Mouse (Mus musculus) heart, adult 2 months (tissue): Measurements from ENCODE around the gene Nrsn2. TPM values are rescaled to one million over a fixed set of nuclear protein-coding genes. Genes with fewer than 3 reads are reported as not detected.

Experiments used
- DNase-seq, 2 experiments: peaks; one replicate each; pipeline ENCODE4 v3.0.0; 2021
- H3K27ac ChIP-seq: fragments of 200-600 bp; 2 replicates; pipeline ENCODE4 v1.8.1; 2022
- H3K27me3 ChIP-seq: fragments of 200-500 bp; 2 replicates; pipeline ENCODE4 v1.6.1; 2012; ENCODE audit warnings: mild to moderate bottlenecking, low read length, inconsistent platforms, mixed read lengths; ENCODE audit not compliant: control insufficient read depth, insufficient read depth
- H3K36me3 ChIP-seq: fragments of 200-500 bp; 2 replicates; pipeline ENCODE4 v1.6.1; 2012; ENCODE audit warnings: low read length, inconsistent platforms; ENCODE audit not compliant: control insufficient read depth, insufficient read depth
- H3K4me1 ChIP-seq: fragments of 200-500 bp; 2 replicates; pipeline ENCODE4 v1.6.1; 2011; ENCODE audit warnings: low read length; ENCODE audit not compliant: control insufficient read depth, insufficient read depth
- H3K4me3 ChIP-seq: fragments of 200-600 bp; 2 replicates; pipeline ENCODE4 v1.8.1; 2022
- H3K79me2 ChIP-seq: fragments of 200-500 bp; replicated peaks from 2 replicates; pipeline ENCODE4 v1.6.1; 2012; ENCODE audit warnings: mild to moderate bottlenecking, inconsistent platforms, low read length, moderate library complexity, mixed read lengths; ENCODE audit not compliant: control insufficient read depth, insufficient read depth
- H3K9ac ChIP-seq: fragments of 200-500 bp; 2 replicates; pipeline ENCODE4 v1.6.1; 2012; ENCODE audit warnings: low read depth, mild to moderate bottlenecking, control low read depth, inconsistent platforms, low read length, mixed read lengths
- CTCF ChIP-seq: fragments of 200-600 bp; IDR thresholded peaks from 2 replicates; pipeline ENCODE4 v1.8.1; 2022; ENCODE audit warnings: antibody characterized with exemption, mild to moderate bottlenecking, moderate library complexity
- EP300 ChIP-seq: fragments of 200-500 bp; IDR thresholded peaks from 2 replicates; pipeline ENCODE4 v1.6.1; 2011; ENCODE audit warnings: low read depth, low read length, control low read depth; ENCODE audit not compliant: insufficient read depth
- POLR2A ChIP-seq: fragments of 200-500 bp; IDR thresholded peaks from 2 replicates; pipeline ENCODE4 v1.6.1; 2011; ENCODE audit warnings: mild to moderate bottlenecking, low read depth, low read length, control low read depth; ENCODE audit not compliant: insufficient read depth
- whole genome bisulfite sequencing: fragments of 180-500 bp; shearing (Covaris S2); methylation state at CpG from one replicate; pipeline ENCODE4 v1.1.7; 2018; 5-methylcytosine and 5-hydroxymethylcytosine counted together
- intact Hi-C: fragments of 180-260 bp; cut with DNase I; formaldehyde crosslinking; loops from one replicate; pipeline ENCODE4 v1.15.1; 2025
- polyA plus RNA-seq: library from polyadenylated mRNA; depleted of rRNA; stranded (reverse); fragments of >200 nt; gene quantifications from 2 replicates; pipeline ENCODE4 v1.2.3, GENCODE M21; 2012
- total RNA-seq, 2 experiments: library from RNA; stranded (reverse); gene quantifications; 2 replicates each; pipeline ENCODE4 v1.2.3; 2021

Gene Nrsn2
- total and polyA plus RNA-seq, 3 experiments = 0.31 TPM; not detected in 2

GRCm38 (mm10) chr2:152373547-152373946, 2.9 kb downstream of the Nrsn2 start:
- Histone ChIP-seq H3K27me3 (peaks cover 4% of the 10 kb centered on the region; the same call in 1 of the 2 replicates), H3K9ac (no peak overlapping the region), H3K4me1 (no peaks in the 10 kb centered on the region; the same call in 1 of the 2 replicates), H3K27ac (no peak overlapping the region), H3K4me3 (no peak overlapping the region), H3K36me3 (no peaks in the 10 kb centered on the region), H3K79me2 (no peaks in the 10 kb centered on the region)
- intact Hi-C loops = no loop called here
- no peak for DNase-seq
- 81% methylated on average over 9 of the region's 9 CpGs for whole genome bisulfite sequencing
- TF ChIP-seq CTCF = no peak
- TF ChIP-seq POLR2A = no peak
- TF ChIP-seq EP300 = no peak

- intact Hi-C loops = no loop called here
- H3K27me3 ChIP-seq = peaks cover 4% of the 10 kb centered on the region; the same call in 1 of the 2 replicates
- DNase-seq = no peak
- H3K36me3 ChIP-seq = no peaks in the 10 kb centered on the region
- no peak overlapping the region for H3K27ac ChIP-seq
- H3K4me1 ChIP-seq = no peaks in the 10 kb centered on the region; the same call in 1 of the 2 replicates
- H3K9ac ChIP-seq = no peak overlapping the region
- H3K79me2 ChIP-seq = no peaks in the 10 kb centered on the region
- TF ChIP-seq POLR2A (no peak), EP300 (no peak)
- WGBS = 67% methylated on average over 4 of the region's 4 CpGs
- H3K4me3 ChIP-seq = no peak overlapping the region
These were observed 3.8 kb downstream of the Nrsn2 start for GRCm38 (mm10) chr2:152372661-152373060.

GRCm38 (mm10) chr2:152372104-152372503, 4.3 kb downstream of the Nrsn2 start:
- no peak overlapping the region for H3K4me3 ChIP-seq
- intact Hi-C loops = no loop called here
- no peak overlapping the region for H3K27ac ChIP-seq
- H3K36me3 ChIP-seq = no peaks in the 10 kb centered on the region
- no peaks in the 10 kb centered on the region for H3K79me2 ChIP-seq
- 63% methylated on average over 7 of the region's 7 CpGs for WGBS
- DNase-seq = no peak
- peaks cover 4% of the 10 kb centered on the region; the same call in 1 of the 2 replicates for H3K27me3 ChIP-seq
- no peak for TF ChIP-seq CTCF
- no peak for TF ChIP-seq EP300
- TF ChIP-seq POLR2A = no peak
- no peaks in the 10 kb centered on the region; the same call in 1 of the 2 replicates for H3K4me1 ChIP-seq
- H3K9ac ChIP-seq = no peak overlapping the region

GRCm38 (mm10) chr2:152368532-152369140, 7.8 kb downstream of the Nrsn2 start:
- Histone ChIP-seq H3K4me1 (peaks cover 4% of the 10 kb centered on the region; the same call in 1 of the 2 replicates), H3K36me3 (no peaks in the 10 kb centered on the region), H3K27me3 (no peaks in the 10 kb centered on the region), H3K4me3 (no peak overlapping the region), H3K27ac (no peak overlapping the region), H3K9ac (no peak overlapping the region), H3K79me2 (no peaks in the 10 kb centered on the region)
- WGBS = 27% methylated on average over 14 of the region's 14 CpGs
- intact Hi-C loops = loop anchor here (1.0 to 5.0 kb wide), 5 partner anchors 36 to 339 kb away; partner anchors contain the start of genes Csnk2a1 and Rbck1
- DNase-seq = peak; percentile 45 to 60
- TF ChIP-seq CTCF = peak; percentile 91
- TF ChIP-seq EP300 = 0 out of 2 replicates have a peak, but pooled peaks have one; percentile 42
- no peak for TF ChIP-seq POLR2A

GRCm38 (mm10) chr2:152367917-152368316, 8.5 kb downstream of the Nrsn2 start:
- Histone ChIP-seq H3K9ac (no peak overlapping the region), H3K79me2 (no peaks in the 10 kb centered on the region), H3K36me3 (no peaks in the 10 kb centered on the region), H3K27me3 (no peaks in the 10 kb centered on the region), H3K4me1 (peaks cover 4% of the 10 kb centered on the region; the same call in 1 of the 2 replicates), H3K27ac (no peak overlapping the region), H3K4me3 (no peak overlapping the region)
- no peak for DNase-seq
- intact Hi-C loops = loop anchor here (1.0 to 5.0 kb wide), 5 partner anchors 36 to 339 kb away; partner anchors contain the start of genes Csnk2a1 and Rbck1
- WGBS = 57% methylated on average over 5 of the region's 5 CpGs
- TF ChIP-seq POLR2A (no peak), CTCF (no peak), EP300 (no peak)

GRCm38 (mm10) chr2:152363245-152364147, 12.9 kb downstream of the Nrsn2 start:
- Histone ChIP-seq H3K9ac (no peak overlapping the region), H3K27ac (peak overlapping the region; percentile 59), H3K4me1 (peaks cover 20% of the 10 kb centered on the region), H3K79me2 (no peaks in the 10 kb centered on the region), H3K27me3 (no peaks in the 10 kb centered on the region), H3K36me3 (no peaks in the 10 kb centered on the region), H3K4me3 (no peak overlapping the region)
- WGBS = 6% methylated on average over 17 of the region's 17 CpGs
- peak; percentile 76 to 83 for DNase-seq
- intact Hi-C loops = loop anchor here (5.0 kb wide), 1 partner anchor 71 kb away; the partner anchor contains the start of gene Tbc1d20
- TF ChIP-seq EP300 = peak; percentile 56; the same call in 1 of the 2 replicates
- TF ChIP-seq POLR2A = no peak
- TF ChIP-seq CTCF = peak; percentile 68
